Mouse (Mus musculus): Measurements from ENCODE around the gene Qsox1. TPM values are rescaled to one million over a fixed set of nuclear protein-coding genes. Genes with fewer than 3 reads are reported as not detected.

The Qsox1 gene
- total RNA-seq, 2 experiments from 2014 or later = 0.91 to 8.8 TPM

DNA sequence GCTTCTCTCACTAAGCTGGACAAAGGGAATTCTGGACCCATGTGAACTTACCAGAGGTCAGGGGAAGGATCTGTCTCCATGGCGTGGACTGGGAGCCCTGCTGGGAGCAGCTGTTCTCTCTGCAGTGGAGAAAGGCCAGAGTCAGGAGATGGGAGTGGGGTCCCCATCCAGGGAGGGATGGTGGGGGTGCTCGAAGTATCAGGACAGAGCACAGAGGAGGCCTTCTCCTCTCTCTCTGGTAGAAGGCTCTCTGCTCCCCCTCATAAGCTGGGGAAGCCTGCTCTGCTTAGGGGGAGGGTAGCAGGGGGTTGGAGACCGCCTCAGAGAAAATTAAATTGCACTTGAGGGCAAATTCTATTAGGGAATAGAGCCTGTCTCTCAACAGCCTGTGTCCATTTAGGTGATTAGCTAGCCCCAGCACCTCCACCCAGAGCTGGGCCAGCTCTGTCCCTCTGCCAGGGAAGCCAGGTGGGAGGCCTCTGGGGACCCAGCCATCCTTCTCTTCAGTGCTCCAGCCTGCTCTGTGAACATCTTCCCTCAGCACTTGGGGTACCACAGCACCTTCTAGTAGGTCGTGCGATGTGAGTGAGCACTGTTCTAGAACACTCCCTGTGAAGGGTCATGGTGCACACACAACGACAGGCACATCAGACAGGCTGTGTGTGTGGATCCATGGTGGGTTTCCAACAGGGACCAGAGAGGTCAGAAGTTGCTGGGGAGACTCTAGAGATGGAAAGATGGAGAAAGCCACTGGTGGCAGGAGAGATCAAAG is 61.0 kb downstream of the Qsox1 start, which contains the start of gene Lhx4:
Lhx4 (minus strand) TSS at position 201 of the 772 bp plus-strand sequence.
- no peak for ATAC-seq (replicated peaks; ENCODE audit: low FRiP score, poor library complexity, severe bottlenecking)

DNA sequence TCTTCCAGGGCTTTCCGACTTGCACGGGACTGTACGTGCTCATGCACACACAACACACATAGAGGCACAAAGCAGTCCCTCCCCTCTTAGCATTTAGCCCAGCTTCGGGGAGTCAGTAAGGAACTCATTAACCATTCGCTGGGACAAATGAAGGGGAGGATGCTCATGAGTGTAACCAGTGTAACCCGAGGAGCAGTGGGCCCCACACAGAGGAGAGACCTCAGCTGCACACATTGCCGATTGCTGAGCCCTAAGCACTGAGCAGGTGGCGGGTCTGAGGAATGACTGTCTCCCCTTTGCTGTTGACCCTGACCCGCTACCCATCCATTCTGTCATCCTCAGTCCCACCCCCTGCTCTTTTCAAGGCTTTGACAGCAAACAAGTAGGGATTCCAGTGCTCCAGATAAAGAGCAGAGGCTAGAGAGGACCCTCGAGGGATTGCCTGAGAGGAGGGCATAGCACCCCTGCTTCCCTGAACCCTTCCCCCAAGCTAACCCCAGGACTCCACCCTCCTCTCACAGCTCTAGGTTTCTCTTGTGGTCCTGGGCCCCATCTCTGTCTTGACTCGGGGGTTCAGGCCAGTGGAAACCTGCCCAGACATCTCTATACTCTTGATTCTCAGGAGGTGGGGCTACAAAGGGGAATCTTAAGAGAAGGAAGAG is 62.0 kb downstream of the Qsox1 start:
- no peak for ATAC-seq (replicated peaks; ENCODE audit: low FRiP score, poor library complexity, severe bottlenecking)

GRCm38 (mm10) chr1:155747911-155748310 is 64.8 kb downstream of the Qsox1 start:
- ATAC-seq (replicated peaks; ENCODE audit: low FRiP score, poor library complexity, severe bottlenecking) = no peak

- no peak for ATAC-seq (replicated peaks; ENCODE audit: low FRiP score, poor library complexity, severe bottlenecking)
Measured at GRCm38 (mm10) chr1:155747011-155747410, 65.7 kb downstream of the Qsox1 start.

- no peak for ATAC-seq (replicated peaks; ENCODE audit: low FRiP score, poor library complexity, severe bottlenecking)
Measured at GRCm38 (mm10) chr1:155742411-155743363, 70.0 kb downstream of the Qsox1 start.

DNA sequence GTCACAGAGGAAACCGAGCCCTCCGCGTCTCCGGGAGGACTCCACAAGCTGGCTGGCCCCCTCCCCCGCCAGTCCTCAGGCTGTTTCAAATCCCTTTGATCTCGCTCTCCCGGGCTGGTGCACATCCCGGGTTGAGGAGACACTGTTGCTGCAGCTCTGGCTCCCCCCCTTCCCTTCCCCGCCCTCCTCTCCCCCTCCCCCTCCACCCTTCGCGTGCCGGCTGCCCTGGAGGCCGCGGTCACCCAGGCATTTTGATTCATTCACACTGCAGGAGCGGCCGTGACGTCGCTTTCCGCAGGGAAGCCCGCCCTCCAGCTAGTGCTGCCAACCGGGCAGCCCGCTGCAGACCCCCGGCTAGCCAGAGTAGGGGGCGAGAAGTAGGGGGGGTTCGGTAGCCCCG is 70.7 kb downstream of the Qsox1 start:
- no peak for ATAC-seq (replicated peaks; ENCODE audit: low FRiP score, poor library complexity, severe bottlenecking)

DNA sequence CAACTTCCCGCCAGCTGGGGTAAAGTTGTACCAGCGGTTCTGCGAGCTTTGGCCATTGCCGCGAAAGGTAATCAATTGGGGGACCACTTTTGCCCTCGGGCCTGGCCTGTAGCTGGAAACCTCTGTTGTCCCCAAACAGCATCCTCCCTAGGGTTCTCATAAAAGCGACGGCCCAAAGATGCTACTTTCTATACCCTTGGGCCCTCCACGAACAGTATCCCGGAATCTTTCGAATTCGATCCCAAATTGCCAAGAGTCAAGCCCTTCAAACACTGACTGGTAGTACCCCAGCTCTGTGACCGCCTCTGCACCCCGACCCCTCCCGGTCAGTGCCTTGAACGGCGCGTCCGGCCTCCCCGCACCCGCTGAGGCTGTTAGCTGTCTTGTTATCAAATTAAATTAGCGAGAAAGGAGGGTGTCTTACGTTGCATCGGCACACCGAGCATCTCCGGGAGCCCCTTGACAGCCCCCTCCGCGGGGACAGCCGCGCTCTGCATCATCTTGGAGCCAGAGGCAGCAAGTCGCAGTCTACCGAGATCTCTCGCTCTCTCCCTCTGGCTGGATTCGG is 71.2 kb downstream of the Qsox1 start:
- ATAC-seq (replicated peaks; ENCODE audit: low FRiP score, poor library complexity, severe bottlenecking) = no peak

DNA sequence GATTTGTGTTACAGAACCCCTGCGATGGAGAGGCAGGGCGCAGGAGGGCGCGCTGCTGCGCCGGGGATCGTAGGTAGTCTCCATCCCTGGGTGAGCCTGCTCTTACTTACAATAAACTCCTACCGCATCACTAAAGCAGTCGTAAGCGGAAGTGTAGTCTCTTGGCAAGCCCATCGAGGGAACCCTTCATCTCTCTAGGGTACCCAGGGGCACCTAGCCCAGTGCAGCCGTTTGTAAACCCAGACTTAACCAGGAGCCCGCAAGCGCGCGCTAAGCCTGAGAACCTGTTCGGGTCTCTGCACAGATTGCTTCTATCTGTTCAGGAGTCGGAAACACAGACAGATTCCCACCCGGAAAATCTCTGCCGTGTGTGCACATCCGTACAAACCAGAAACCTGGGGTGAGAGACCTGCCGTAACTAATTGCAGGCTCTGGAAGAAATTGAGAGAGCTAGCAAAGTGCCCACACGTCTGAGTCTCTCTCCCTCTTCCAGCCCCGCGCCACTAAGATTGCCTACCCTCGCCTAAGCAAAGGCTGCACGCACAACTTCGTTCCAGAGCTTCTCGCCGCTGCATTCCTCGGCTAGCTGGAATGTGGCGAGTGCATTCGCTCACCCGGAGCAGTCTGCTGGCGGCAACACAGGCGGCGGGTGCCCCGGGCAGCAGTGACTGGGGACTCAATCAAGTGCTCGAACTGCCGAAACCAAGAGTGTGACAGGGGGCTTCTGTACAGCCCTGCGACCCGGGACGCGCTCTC is 71.9 kb downstream of the Qsox1 start:
- no peak for ATAC-seq (replicated peaks; ENCODE audit: low FRiP score, poor library complexity, severe bottlenecking)

- ATAC-seq (replicated peaks; ENCODE audit: low FRiP score, poor library complexity, severe bottlenecking) = no peak
Measured at GRCm38 (mm10) chr1:155737809-155738383, 74.8 kb downstream of the Qsox1 start.

- no peak for ATAC-seq (replicated peaks; ENCODE audit: low FRiP score, poor library complexity, severe bottlenecking)
Measured at GRCm38 (mm10) chr1:155737017-155737808, 75.5 kb downstream of the Qsox1 start.

- ATAC-seq (replicated peaks; ENCODE audit: low FRiP score, poor library complexity, severe bottlenecking) = no peak
Measured at GRCm38 (mm10) chr1:155736096-155736825, 76.4 kb downstream of the Qsox1 start.

- ATAC-seq (replicated peaks; ENCODE audit: low FRiP score, poor library complexity, severe bottlenecking) = no peak
Measured at GRCm38 (mm10) chr1:155731156-155731555, 81.5 kb downstream of the Qsox1 start.

DNA sequence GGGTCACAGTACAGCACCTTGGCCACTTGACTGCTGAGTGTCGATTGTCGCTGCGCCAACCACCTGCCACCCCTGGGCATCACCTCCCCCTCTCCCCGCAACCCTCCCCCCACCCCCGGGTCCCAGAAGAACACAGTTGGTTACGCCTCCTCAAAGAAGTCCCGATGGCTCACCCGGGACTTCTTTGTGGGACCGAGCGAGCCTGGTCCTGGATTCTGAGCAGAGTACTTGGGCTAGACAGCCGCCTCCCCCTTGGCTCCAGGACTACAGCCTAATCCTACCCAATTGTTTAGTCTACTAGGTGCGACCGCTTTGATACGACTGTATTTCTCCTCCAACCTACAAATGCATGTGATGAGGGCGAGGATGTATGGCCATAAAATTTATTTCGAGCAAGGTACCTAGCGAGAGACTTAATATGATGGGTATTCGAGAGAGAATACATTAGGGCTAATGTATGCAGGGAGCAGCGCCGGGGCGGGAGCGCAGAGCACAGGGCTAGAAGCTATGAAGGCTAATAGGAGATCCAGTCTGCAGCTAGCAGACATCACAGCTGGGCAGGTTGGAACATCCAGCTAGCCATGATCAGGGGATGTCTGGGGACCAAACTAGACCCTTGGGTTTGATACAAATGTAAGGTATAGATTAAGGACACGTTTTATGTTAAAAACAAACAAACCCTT is 83.4 kb downstream of the Qsox1 start:
- ATAC-seq (replicated peaks; ENCODE audit: low FRiP score, poor library complexity, severe bottlenecking) = no peak

DNA sequence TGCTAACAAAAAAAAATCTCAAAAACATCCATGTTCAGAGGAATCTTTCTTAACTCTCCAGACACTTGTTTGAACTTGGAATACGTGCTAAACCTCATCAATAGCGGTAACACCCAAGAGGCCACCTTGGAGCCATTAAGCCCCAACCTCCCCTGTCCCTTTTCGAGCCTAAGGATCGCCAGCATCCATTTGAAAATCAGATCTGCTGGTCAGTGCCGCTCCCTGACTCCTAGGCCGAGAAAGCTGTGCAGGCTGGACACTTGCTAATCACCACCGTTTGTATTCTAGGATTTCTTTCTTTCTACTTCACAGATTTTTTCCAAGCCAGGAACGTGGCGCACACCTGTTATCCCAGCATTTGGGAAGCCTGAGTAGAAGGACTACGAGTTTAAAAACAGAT is 84.9 kb downstream of the Qsox1 start:
- ATAC-seq (replicated peaks; ENCODE audit: low FRiP score, poor library complexity, severe bottlenecking) = no peak

All from erythroid progenitor cell, adult 5-6 weeks (primary cell).